Mouse (Mus musculus) common myeloid progenitor, adult 5-6 weeks (primary cell): ENCODE measurements around the gene Npvf. TPM values are rescaled to one million over a fixed set of nuclear protein-coding genes. Genes with fewer than 3 reads are reported as not detected.

Experiments used
- ATAC-seq: replicated peaks from 2 replicates; pipeline ENCODE4 v1.8.0; 2016; ENCODE audit warnings: low read depth, mild to moderate bottlenecking, moderate TSS enrichment, inconsistent platforms; ENCODE audit not compliant: poor library complexity, severe bottlenecking
- total RNA-seq: library from RNA; stranded (forward); fragments of 200-1000, 187-1606 nt; gene quantifications from 2 replicates; pipeline ENCODE4 v1.2.3, GENCODE M21; 2017

The Npvf gene
- not detected in 2 replicates for total RNA-seq

GRCm38 (mm10) chr6:50654356-50654755, at the start of gene Npvf:
Npvf (minus strand) TSS chr6:50654439.
- ATAC-seq: no peak

GRCm38 (mm10) chr6:50689121-50689815, 35.0 kb upstream of the Npvf start:
- no peak for ATAC-seq

DNA sequence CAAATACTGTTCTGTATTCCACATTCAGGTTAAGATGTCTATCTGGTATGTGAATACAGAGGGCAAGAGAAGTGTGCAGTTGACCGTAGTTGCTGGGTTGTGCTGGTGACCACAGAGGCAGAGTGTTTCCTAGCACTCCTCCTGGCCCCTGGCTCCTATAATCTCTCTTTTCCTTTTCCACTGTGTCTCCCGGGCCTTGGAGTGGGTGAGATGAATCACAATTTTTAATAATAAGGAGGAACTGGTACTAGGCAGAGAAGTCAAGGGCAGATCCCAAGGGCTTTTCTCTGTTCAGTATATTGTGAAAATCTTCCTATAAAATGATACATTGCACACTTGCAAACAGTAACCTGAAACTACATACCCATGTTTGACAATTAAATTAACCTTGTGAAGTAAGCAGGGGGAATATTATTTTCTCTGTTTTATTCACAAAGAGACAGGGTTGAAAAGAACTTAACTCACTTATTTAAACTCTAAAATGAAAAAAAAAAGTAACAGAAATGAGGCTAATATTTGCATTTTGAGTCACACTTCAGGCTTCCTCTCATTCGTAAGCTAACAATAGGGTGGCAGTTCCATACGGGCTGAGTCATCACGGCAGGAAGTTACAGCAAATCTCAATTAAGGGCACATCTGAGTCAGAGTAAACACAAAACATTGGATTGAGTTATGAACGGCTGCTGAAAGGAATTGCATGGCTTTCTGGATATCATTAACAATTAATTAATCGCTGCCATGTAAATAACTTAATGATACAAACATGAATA, 30.6 kb upstream of the Npvf start:
- ATAC-seq: 0 out of 2 replicates have a peak, but pooled peaks have one; percentile 42

GRCm38 (mm10) chr6:50681491-50681890, 27.3 kb upstream of the Npvf start:
- no peak for ATAC-seq

DNA sequence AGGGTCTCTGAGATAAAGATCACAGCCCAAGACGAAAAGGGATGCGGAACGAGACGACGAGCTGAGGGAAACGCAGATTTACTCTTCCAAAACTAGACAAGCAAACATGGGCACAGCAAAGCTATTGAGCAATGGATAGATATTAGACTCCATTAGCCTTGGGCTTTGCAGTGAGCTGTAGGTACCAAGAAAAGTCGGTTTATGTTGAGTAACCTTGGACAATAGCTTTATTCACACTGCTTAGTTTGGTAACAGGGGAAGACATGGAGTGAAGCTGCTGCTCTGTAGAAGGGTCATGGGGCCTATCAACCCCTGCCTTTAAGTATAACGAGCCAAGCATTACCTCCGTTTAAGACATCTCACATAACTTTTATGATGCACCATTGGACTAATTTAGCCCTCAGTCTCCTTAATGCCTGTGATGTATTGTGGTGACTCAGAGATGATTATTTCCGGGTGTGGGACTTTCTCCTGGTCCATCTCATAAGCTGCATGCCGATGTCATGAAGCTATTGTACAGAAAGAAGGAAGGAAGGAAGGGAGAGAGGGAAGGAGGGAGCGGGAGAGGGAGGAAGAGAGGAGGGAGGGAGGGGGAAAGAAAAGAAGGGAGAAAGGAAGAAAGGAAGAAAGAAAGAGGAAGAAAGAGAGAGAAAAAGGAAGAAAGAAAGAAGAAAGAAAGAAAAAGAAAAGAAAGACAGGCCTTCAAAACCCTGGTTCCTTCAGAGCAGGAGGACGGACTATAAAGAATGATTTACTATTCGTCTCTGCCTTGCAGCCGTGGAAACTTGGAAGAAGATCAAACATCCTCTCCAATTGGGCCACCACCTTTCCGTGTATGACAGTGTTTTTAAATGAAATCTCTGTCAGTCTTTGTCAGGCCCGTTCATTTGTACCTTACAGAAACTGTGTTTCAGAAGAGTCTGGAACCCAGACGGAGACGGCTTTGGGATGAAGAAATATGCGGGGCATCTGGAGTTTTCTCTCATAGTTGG, 26.3 kb upstream of the Npvf start:
- no peak for ATAC-seq

DNA sequence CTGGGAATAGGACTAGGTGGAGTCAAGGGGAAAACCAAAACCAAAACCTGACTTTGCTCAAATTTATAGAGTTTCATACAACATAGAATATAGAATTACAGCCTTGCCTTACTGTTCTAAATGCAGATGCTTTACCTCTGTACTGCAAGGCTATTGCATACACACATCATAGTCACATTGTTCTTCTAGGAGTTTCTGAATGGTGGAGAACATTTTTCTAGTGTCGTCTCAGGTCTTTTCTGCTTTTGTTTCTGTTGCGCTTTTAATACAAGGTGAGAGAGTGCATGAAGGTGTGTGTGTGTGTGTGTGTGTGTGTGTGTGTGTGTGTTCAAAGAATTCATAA, 25.2 kb upstream of the Npvf start:
- ATAC-seq: no peak

DNA sequence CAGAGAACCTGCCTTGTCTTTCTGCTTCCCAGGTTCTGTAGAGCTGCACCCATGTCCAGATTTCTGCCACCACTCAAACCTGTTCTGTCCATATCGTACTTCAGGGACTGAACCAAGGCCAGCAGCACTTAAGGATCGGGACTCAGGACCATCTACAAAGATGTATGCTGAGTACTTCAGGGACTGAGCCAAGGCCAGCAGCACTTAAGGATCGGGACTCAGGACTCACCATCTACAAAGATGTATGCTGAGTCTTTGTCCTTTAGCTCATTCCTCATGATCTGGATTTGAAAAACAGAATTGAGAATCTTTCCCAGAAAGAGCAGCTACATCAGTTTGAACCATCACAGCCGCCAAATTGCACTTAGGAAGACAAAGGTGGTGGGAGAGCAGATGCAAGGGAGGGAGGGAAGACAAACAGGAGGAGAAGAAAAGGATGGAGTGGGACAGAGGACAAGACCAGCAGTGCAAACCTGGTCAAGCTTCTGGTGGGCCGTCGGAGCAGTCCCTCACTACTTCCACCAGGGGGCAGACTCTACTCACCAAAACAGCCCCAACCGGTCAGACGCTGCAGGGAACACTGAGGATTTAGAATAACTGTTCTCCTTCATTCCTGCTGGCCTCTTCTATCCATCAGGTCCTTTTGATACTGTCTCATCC, 24.7 kb upstream of the Npvf start:
- ATAC-seq: peak; percentile 83

DNA sequence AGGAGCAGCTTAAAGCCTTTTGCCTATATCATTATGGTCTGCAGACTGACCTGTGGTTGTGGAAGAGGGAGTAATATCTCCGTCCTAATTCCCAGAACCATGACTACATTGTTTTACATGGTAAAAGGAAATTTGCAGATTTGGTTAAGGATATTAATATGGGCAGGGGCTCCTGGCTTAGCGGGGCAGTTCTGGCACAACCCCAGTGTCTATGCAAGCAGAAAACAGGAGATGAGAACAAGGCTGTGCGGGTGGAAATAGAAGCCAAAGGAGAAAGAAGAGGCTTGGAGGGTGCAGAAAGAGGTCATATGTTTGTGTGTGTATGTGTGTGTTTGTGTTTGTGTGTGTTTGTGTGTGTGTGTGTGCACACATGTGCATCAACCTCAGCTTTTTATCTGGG, 17.0 kb upstream of the Npvf start:
- no peak for ATAC-seq

DNA sequence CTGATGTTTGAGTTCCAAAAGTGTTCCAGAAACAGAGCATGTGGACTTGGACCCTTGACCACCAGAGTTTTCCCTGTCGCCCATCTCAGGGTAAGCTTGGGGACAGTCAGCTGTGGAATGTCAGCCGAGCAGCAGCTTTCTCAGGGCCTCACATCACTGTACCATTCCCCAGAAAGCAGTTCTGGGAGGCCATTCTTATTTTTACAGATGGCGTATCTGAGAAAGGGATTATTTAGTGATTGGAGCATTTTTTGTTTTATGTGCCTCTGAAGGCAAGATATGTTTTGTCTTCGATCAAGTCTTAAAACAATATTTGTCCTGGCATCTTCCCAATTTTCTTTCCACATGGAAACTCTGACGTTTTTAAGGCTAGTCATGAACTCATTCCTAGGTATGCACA, 12.7 kb upstream of the Npvf start:
- ATAC-seq: no peak

DNA sequence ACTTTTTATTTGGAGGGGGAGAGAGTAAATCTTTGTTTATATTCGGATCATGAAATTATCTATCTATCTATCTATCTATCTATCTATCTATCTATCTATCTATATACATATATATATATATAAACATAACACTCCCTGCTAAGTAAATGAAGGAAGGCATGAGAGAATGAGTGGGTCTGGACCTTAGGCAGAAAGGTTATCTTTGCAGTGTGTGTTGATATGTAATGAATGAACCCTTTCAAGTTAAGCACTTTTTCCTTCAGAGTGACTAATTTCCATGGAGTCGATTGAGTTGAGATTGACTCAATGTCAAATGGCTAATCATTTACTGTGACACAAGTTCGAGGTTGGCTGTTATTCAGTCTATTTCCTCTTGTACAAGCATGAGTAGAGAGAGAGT, 10.8 kb upstream of the Npvf start:
- no peak for ATAC-seq

- no peak for ATAC-seq
These were observed 10.0 kb upstream of the Npvf start for GRCm38 (mm10) chr6:50664193-50664592.

- no peak for ATAC-seq
These were observed 8.8 kb upstream of the Npvf start for GRCm38 (mm10) chr6:50662925-50663583.

DNA sequence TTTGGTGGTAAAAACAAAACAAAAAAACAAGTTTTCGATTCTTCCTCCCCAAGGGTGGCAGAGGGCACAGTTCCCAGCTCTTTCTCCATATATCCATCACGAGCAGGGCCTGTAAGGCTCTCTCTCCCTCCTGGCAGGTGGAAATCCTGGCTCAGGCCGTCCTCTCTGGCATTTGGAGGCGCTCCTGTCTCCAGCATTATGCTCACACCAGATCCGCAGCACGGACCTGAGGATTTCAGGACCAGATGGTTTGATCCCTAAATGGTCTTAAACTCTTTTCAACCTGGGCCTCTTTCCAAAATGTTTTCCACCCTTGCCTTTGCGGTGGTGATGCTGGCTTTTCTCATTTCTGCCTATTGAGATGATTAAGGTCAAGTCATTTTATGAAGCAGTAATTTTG, 7.5 kb upstream of the Npvf start:
- no peak for ATAC-seq

DNA sequence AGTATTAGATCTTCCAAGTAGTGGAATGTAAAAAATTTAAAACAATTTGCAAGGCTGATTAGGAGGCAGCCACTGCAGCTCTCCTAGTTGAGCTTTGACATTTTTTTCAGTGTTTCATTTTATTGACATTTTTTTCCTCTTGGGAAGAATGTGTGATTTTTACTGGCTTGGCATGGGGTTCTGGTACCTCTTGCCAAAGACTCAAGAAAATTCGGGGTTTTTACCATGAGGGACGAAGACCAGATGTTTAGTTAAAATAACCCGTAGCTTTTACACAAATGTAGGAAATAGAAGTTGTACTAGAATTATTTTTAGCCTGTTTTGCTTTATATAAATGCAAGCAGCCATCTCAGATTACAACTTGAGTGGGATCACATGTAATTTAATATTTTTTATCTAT, 4.2 kb upstream of the Npvf start:
- ATAC-seq: no peak

DNA sequence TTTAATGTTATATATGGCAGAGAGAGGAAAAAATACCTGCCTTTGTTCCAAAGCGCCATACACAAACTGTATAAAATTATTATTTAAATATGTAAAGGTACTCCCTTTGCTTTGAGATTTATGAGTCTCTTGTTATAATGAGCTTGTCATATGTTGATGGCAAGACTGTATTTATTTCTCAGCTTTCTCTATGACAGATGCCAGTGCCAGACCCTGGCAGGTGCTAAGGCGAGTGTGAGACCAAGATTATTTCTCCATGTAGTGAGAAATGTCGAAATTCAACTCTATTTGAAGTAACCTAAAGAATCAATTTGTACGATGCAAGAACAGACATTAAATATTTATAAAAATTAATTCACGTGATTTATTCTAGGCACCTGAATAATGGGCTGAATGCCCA, 3.8 kb upstream of the Npvf start:
- no peak for ATAC-seq

DNA sequence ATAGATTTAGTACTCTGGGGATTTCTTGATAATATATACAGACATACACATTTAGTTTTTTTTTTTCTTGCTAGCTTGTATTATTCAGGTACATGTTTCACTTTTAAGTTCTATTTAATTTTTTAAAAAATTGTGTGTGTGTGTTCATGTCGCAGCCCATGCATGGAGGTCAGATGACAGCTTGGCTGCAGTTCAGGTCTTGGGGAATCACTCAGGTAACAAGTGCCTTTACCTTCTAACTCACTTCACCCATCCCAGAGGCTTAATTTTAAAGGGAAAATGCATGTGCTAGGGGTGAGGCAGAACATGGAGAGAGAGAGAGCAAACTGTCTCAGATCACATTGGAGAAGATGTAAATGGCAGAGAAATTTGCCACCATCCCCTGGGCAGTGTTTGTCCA, 2.2 kb upstream of the Npvf start:
- no peak for ATAC-seq

DNA sequence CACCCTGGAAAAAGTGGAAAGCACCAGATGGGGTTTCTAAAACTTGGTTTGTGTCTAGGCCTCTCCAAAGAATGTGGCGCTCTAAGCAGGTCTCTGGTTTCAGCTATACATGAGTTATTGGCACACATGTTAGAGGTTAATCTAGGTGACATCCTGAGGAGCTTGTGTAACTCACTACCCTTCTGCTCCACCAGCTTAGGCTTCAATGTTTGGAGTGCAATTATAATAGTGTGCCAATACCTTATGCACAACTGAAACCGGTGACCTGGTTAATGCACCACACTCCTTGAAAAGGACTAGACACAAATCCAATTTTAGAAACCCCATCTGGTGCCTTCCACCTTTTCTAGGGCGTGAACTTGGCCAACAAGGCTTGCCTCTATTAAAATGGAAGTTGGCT, 1.7 kb upstream of the Npvf start:
- no peak for ATAC-seq

DNA sequence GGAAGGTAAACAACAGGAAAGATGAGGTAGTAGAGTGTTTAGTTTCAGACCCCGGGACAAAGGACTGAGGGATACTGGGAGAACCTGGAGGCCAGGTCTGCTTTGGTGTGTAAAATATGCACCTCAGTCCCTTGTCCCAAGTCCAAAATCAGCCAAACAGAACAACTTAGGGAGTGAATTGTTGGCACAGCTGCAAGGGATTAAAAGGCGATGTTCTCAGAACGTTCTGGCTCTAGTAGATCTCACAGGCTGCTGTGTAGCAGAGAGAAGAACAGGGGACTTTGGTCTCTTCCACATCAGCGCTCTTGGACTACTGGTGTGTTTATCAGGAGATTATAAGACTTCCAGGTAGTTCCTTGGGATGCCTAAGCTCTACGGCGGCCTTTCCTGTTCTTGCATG, 6.6 kb downstream of the Npvf start:
- no peak for ATAC-seq

- no peak for ATAC-seq
These were observed 7.6 kb downstream of the Npvf start for GRCm38 (mm10) chr6:50646659-50647058.

DNA sequence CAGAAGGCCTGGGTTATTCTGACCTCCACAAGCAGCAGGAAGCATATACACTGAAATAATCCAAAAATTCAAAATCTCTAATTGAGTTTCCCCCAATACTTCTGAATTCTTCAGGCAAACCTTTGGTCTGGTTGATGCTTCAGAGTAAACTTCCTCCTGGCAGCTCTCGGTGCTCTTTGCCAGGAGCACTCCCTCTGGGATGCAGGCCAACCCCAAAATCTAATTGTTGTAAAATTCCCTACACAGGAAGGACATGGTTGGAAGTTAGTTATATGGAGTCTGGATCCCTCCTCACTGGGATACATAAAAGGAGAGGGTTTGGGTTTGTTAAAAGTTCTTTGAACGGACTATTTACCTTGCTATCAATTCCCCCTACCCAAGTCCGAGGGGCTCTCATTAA, 9.5 kb downstream of the Npvf start:
- ATAC-seq: no peak
